Mouse (Mus musculus) kidney, embryonic 16.5 days (tissue): Measurements from ENCODE around the gene Rnf26. TPM values are rescaled to one million over a fixed set of nuclear protein-coding genes. Genes with fewer than 3 reads are reported as not detected.

ENCODE experiments used
- ATAC-seq: fragments of 200-750 bp; cut with Nextera tagmentation; 2 replicates; pipeline ENCODE4 v1.8.0; 2017; ENCODE audit warnings: moderate TSS enrichment; ENCODE audit not compliant: low FRiP score, low TSS enrichment
- H3K27ac ChIP-seq: fragments of 300-500 bp; sonication (generic); 2 replicates; pipeline ENCODE4 v1.5.1; 2014; ENCODE audit warnings: low read length
- H3K27me3 ChIP-seq: fragments of 300-500 bp; sonication (generic); 2 replicates; pipeline ENCODE4 v1.6.1; 2014; ENCODE audit warnings: low read length, control low read depth, mixed read lengths; ENCODE audit not compliant: insufficient read depth
- H3K36me3 ChIP-seq: fragments of 300-500 bp; sonication (generic); 2 replicates; pipeline ENCODE4 v1.6.1; 2014; ENCODE audit warnings: low read length, control low read depth, mixed read lengths; ENCODE audit not compliant: insufficient read depth
- H3K4me1 ChIP-seq: fragments of 300-500 bp; sonication (generic); 2 replicates; pipeline ENCODE4 v1.6.1; 2014; ENCODE audit warnings: low read length, control low read depth, mixed read lengths; ENCODE audit not compliant: insufficient read depth
- H3K4me2 ChIP-seq: fragments of 300-500 bp; sonication (generic); replicated peaks from 2 replicates; pipeline ENCODE4 v1.6.1; 2014; ENCODE audit warnings: low read depth, low read length
- H3K4me3 ChIP-seq: fragments of 300-500 bp; sonication (generic); 2 replicates; pipeline ENCODE4 v1.5.1; 2014; ENCODE audit warnings: mild to moderate bottlenecking, low read length
- H3K9ac ChIP-seq: fragments of 300-500 bp; sonication (generic); replicated peaks from 2 replicates; pipeline ENCODE4 v1.6.1; 2014; ENCODE audit warnings: low read length
- H3K9me3 ChIP-seq: fragments of 300-500 bp; sonication (generic); 2 replicates; pipeline ENCODE4 v1.6.1; 2016; ENCODE audit warnings: low read length, control low read depth
- WGBS: fragments of 180-500 bp; shearing (Covaris S2); extraction: QIAGEN DNeasy Blood & Tissue Kit; methylation state at CpG from one replicate; pipeline ENCODE4 v1.1.7; 2014; 5-methylcytosine and 5-hydroxymethylcytosine counted together
- polyA plus RNA-seq: library from polyadenylated mRNA; unstranded; fragments of >200 nt; fragmentation: Nextera tagmentation; extraction: Ambion mirVana; gene quantifications from 2 replicates; pipeline ENCODE4 v1.2.1, GENCODE M21; 2015

Gene Rnf26
- polyA plus RNA-seq, 1 experiment from 2014 or later: 75.0 TPM

DNA sequence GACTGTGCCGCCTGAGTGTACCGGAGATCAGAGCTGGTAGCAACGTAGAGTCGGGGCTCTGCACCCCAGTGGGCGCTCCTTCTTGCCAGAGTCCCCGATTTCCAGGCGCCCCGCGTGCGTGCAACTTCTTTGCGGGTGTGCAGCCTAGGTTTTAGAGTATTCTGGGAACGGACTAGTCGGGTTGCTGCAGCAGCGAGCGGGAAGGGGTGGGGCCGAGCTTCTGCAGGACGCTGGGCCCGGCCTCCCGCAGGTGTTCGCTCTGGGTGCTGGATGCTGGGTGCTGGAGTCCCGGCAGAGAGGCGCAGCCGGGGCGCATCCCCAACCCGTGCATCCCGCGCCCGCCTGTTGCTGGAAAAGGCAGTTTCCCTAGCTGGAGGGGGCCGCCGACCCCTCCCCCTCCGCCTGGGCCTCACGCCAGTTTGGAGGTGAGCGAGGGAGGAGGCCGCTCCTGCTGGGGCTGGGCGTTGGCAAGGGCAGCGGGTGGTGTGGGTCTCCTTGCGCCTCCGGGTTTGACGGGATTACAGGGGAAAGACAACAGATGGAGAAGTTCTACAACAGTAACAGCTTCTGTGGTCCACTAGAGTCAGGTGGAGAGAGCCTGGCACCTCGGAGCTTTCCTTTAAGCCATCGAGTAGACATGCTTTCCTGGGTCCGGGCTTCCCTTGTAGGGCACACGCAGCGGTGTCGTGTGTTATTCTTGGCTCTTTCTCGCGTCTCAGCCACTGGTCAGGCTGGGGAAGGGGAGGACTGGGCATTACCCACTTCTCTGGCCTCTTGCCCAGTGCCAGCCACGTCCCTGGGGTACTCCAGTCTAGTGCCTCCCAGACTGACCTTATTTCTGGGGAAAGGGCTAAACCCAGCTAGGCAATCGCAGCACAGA, 21.8 kb upstream of the Rnf26 start:
- 0 out of 2 replicates have a peak, but pooled peaks have one; percentile 6 for ATAC-seq
- Histone ChIP-seq H3K9me3 (no peaks in the 10 kb centered on the region), H3K4me2 (peak overlapping the region; percentile 88), H3K27me3 (peaks cover 4% of the 10 kb centered on the region; the same call in 1 of the 2 replicates), H3K27ac (peak overlapping the region; percentile 90), H3K4me3 (peak overlapping the region; percentile 60), H3K9ac (peak overlapping the region; percentile 76), H3K36me3 (0 out of 2 replicates have a peak, but pooled peaks cover 3% of the 10 kb centered on the region), H3K4me1 (peaks cover 58% of the 10 kb centered on the region)
- WGBS: 2% methylated on average over 48 of the region's 49 CpGs

DNA sequence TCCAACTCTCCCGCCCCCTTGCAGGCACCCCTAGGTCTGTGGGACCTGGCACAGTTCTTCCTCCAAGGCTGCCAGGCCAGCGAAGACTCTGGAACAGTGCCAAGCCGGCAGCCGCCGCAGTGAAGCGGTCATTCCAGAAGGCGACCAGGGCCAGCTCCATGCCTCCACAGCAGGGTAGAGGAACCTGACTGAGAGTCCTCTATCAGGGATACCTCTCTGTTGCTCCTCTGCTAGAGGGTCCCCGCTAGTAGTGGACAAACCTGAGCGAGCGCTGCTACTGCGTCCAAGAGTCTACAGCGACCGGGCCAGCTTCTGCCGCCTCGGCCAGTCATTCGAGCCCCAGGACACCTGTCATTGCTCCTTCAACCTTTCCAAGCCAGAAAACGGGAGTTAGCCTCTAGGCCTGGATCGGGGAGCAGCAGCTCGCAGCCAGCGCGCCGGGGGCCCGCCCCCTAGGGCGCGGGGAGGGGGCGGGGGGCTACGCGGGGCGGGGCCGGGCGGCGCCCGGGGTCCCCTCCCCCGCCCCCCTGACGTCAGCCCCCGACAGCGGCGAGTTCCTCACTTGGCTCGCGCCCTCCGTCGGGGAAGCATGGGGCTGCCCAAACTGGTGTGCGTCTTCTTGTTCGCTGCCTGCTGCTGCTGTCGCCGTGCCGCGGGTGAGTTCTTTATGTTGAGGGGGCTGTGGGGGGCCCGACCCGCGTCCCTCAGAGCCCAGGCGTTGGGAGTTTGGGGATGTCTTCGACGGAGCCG, 21.0 kb upstream of the Rnf26 start, which contains the start of gene Mcam:
Gene Mcam (plus strand): TSS at position 369 of the 750 bp plus-strand sequence.
- Histone ChIP-seq H3K9me3 (no peaks in the 10 kb centered on the region), H3K4me3 (peak within 1 kb of the TSS; percentile 60), H3K27ac (peak within 1 kb of the TSS; percentile 90), H3K27me3 (peaks cover 4% of the 10 kb centered on the region; the same call in 1 of the 2 replicates), H3K36me3 (0 out of 2 replicates have a peak, but pooled peaks cover under 1% of the 10 kb centered on the region), H3K9ac (peak within 1 kb of the TSS; percentile 76), H3K4me1 (peaks cover 67% of the 10 kb centered on the region), H3K4me2 (peak within 1 kb of the TSS; percentile 88)
- under 1% methylated on average over 39 of the region's 55 CpGs for WGBS
- peak; percentile 21; the same call in 1 of the 2 replicates for ATAC-seq

DNA sequence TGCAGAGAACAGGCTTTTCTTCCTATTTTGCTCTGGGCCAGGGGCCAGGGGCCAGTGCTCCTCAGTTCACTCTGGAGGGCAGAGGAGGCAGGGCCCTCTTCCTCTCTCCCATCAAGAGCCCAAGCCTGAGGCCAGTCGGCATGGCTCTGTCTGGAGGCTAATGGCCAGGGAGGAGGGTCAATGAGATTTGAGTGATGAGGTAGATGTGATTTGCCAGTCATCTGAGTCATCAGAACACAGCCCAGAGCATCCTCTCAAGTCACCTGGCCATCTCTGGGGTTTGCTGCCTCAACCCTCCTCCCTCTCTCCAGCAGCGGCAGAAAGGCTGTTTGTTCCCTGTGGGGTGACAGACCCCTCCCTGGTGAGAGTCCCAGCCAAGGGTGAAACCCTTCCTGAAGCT, 20.0 kb upstream of the Rnf26 start:
- H3K4me3 ChIP-seq: peak overlapping the region; percentile 60
- peaks cover 4% of the 10 kb centered on the region; the same call in 1 of the 2 replicates for H3K27me3 ChIP-seq
- H3K4me2 ChIP-seq: peak overlapping the region; percentile 88
- no peaks in the 10 kb centered on the region for H3K9me3 ChIP-seq
- peak overlapping the region; percentile 76; the same call in 1 of the 2 replicates for H3K9ac ChIP-seq
- ATAC-seq: no peak
- peak overlapping the region; percentile 90 for H3K27ac ChIP-seq
- peaks cover 73% of the 10 kb centered on the region for H3K4me1 ChIP-seq
- no peaks in the 10 kb centered on the region for H3K36me3 ChIP-seq
- WGBS: 10% methylated on average over 2 of the region's 2 CpGs

DNA sequence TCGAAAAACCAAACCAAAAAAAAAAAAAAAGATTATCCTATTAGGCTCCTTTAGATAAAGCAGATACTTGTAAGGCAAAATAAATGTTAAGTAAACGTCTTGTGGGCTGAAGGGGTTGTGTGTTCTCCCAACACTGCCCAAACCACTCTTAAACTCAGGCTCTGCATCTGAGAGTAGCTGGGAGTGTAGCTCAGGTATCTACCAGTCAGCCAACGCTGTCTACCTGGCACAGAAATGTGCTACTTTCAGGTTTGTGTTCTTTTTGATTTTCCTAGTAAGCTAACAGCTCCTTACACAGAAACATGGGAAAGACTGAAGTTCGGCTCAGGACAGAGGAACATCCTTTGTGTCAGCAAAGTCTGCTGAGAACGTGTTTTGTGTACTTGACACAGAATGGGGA, 18.9 kb upstream of the Rnf26 start:
- Histone ChIP-seq H3K36me3 (no peaks in the 10 kb centered on the region), H3K4me3 (no peak overlapping the region), H3K27me3 (peaks cover 4% of the 10 kb centered on the region; the same call in 1 of the 2 replicates), H3K4me1 (peaks cover 69% of the 10 kb centered on the region), H3K27ac (peak overlapping the region; percentile 90), H3K9ac (peak overlapping the region; percentile 39; the same call in 1 of the 2 replicates), H3K9me3 (no peaks in the 10 kb centered on the region), H3K4me2 (no peak overlapping the region)
- WGBS: 66% methylated on average over 5 of the region's 5 CpGs
- ATAC-seq: no peak

DNA sequence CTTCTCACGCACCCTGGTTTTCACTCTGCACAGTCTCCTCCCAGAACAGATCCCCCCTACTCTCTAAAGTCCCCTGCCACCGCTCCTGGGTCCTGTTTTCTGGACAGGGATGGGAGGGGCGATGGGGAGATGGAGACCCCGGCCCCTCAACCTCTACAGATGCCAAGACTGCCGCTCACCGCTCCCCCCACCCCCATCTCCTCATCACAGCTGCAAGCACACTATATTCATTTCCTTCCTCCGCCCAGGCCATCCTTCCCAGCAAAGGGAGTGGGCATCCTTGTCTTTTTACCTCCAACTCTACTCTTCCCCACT, 17.9 kb upstream of the Rnf26 start:
- Histone ChIP-seq H3K27ac (peak overlapping the region; percentile 90), H3K4me2 (peak overlapping the region; percentile 69; the same call in 1 of the 2 replicates), H3K4me3 (no peak overlapping the region), H3K36me3 (no peaks in the 10 kb centered on the region), H3K27me3 (peaks cover 4% of the 10 kb centered on the region; the same call in 1 of the 2 replicates), H3K9ac (peak overlapping the region; percentile 44; the same call in 1 of the 2 replicates), H3K9me3 (no peaks in the 10 kb centered on the region), H3K4me1 (peaks cover 71% of the 10 kb centered on the region)
- no peak for ATAC-seq
- 36% methylated on average over 7 of the region's 7 CpGs for WGBS

DNA sequence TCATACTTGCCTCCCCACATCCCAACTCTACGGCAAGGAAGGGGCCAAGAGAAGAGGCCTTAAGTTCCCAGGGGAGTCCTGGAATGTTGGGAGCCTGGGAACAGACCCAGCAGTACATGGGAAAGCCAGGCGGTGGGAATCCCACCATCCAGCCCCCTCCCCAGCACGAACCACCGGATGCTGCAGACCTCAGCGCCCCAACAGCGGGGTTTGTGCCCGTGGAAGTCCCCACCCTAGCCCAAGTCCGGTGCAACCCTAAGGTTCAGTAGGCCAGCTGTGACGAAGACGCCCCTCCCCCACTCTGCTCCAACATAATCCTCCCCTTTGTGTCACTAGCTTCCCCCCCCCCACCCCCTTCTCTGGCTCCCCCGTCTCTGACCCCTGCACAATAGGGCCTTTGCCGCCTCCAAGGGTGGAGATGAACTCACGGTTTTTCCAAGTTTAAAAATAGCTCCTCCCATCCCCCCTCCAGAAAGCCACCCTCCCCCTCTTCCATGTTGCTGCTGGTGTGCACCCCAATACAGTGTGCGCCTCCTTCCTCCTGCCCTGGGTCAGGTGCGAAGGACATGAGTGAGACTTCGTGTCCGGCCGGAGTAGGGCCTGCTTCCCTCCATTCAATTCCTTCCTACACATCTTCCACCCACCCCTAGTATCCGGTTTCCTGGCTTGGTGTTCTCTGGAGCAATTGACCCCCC, 17.4 kb upstream of the Rnf26 start:
- Histone ChIP-seq H3K36me3 (no peaks in the 10 kb centered on the region), H3K4me3 (peak overlapping the region; percentile 44), H3K4me1 (peaks cover 70% of the 10 kb centered on the region), H3K27ac (peak overlapping the region; percentile 90), H3K27me3 (peaks cover 4% of the 10 kb centered on the region; the same call in 1 of the 2 replicates), H3K4me2 (peak overlapping the region; percentile 69), H3K9ac (peak overlapping the region; percentile 71; the same call in 1 of the 2 replicates), H3K9me3 (no peaks in the 10 kb centered on the region)
- ATAC-seq: peak; percentile 46
- WGBS: 14% methylated on average over 19 of the region's 19 CpGs

DNA sequence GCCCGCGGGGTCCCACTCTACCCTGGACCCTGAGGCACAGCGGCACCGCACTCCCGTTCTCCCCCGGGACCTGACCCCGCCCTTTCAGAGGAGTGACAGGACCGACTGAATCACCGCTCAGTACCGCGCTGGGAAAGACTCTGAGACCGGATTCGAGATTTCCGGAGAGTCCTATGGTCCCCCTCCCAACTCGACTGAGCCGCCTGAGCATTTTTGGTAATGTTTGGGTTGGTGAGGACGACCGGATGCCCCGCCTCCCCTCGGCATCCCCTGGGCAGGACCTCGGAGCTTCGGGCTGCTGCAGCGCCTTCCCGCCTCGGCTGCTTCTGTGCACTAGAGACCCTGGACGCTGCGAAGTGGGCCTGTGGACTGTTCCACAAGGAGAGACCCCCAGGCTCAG, 16.7 kb upstream of the Rnf26 start:
- Histone ChIP-seq H3K36me3 (no peaks in the 10 kb centered on the region), H3K4me3 (peak overlapping the region; percentile 44), H3K27me3 (peaks cover 4% of the 10 kb centered on the region; the same call in 1 of the 2 replicates), H3K27ac (peak overlapping the region; percentile 90), H3K4me1 (peaks cover 72% of the 10 kb centered on the region), H3K9me3 (no peaks in the 10 kb centered on the region), H3K9ac (peak overlapping the region; percentile 71), H3K4me2 (peak overlapping the region; percentile 69)
- 0% methylated on average over 27 of the region's 27 CpGs for WGBS
- ATAC-seq: peak; percentile 53

DNA sequence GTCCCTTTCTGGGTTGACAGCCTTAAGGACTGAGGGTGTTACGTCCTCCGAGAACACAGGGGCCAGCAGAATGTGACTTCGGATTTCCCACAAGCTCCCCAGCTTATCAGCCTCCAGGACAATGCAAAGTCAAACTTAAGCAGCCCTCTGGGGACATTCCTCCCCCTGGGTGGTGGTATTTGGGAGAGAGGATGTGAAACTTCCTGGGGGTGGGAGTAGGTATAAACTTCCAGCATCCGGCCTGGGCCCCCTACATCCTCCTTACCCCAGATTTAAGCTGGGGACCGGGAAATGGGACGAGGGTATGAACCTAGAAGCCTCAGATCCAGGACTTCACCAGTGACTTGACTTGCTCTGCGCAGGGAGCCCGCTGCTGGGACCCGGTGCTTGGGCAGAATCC, 16.3 kb upstream of the Rnf26 start:
- Histone ChIP-seq H3K9me3 (no peaks in the 10 kb centered on the region), H3K27me3 (peaks cover 4% of the 10 kb centered on the region; the same call in 1 of the 2 replicates), H3K27ac (peak overlapping the region; percentile 90), H3K4me3 (peak overlapping the region; percentile 44), H3K4me1 (peaks cover 76% of the 10 kb centered on the region), H3K9ac (peak overlapping the region; percentile 71), H3K36me3 (no peaks in the 10 kb centered on the region), H3K4me2 (peak overlapping the region; percentile 69)
- WGBS: 6% methylated on average over 9 of the region's 9 CpGs
- no peak for ATAC-seq

DNA sequence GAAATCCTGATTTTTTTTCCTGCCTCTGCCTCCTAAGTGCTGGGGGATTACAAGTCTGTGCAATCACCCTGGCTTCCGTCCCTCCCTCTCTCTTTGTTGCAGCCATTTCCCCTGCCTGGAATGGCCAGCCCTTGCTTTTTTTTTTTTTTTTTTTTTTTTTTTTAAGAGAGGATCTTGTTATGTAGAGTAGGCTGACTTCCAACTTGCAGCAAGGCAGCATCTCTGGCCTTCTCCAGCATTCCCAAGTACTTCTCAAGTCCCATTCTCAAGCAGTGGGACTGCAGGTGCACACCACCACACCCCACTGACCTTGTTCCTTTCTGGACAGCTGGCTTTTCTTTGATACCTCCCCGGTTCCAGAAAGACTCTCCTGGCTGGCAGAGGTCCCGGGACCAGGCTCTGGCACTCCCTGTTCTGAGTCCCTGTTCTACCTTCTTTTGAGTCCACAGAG, 14.1 kb upstream of the Rnf26 start:
- Histone ChIP-seq H3K27ac (peak overlapping the region; percentile 31; the same call in 1 of the 2 replicates), H3K4me2 (no peak overlapping the region), H3K9me3 (no peaks in the 10 kb centered on the region), H3K36me3 (no peaks in the 10 kb centered on the region), H3K27me3 (peaks cover 2% of the 10 kb centered on the region; the same call in 1 of the 2 replicates), H3K4me1 (peaks cover 58% of the 10 kb centered on the region), H3K4me3 (no peak overlapping the region), H3K9ac (no peak overlapping the region)
- no peak for ATAC-seq
- 64% methylated on average over 3 of the region's 3 CpGs for WGBS
